Mouse (Mus musculus) spleen, adult 2 months (tissue): ENCODE measurements around the gene Mesp2. TPM values are rescaled to one million over a fixed set of nuclear protein-coding genes. Genes with fewer than 3 reads are reported as not detected.

Experiments
- DNase-seq, 2 experiments: peaks; one replicate each; pipeline versions ENCODE4 v3.0.0 to v3.0.0-alpha.2; 2012 to 2021; ENCODE audit warnings: low spot score in 2 of 2, low read depth in 1 of 2
- H3K27ac ChIP-seq: fragments of 200-500 bp; 2 replicates; pipeline ENCODE4 v1.5.1; 2012; ENCODE audit warnings: low read length, inconsistent platforms; ENCODE audit not compliant: insufficient read depth
- H3K27me3 ChIP-seq: fragments of 200-500 bp; 2 replicates; pipeline ENCODE4 v1.6.1; 2012; ENCODE audit warnings: mild to moderate bottlenecking, moderate library complexity, low read length, inconsistent platforms; ENCODE audit not compliant: control insufficient read depth, insufficient read depth
- H3K36me3 ChIP-seq: fragments of 200-500 bp; 2 replicates; pipeline ENCODE4 v1.6.1; 2012; ENCODE audit warnings: mild to moderate bottlenecking, low read length, inconsistent platforms; ENCODE audit not compliant: control insufficient read depth, insufficient read depth
- H3K4me1 ChIP-seq: fragments of 200-500 bp; 2 replicates; pipeline ENCODE4 v1.6.1; 2011; ENCODE audit warnings: inconsistent platforms; ENCODE audit not compliant: control insufficient read depth, insufficient read depth, insufficient read length
- H3K4me3 ChIP-seq: fragments of 200-500 bp; 2 replicates; pipeline ENCODE4 v1.5.1; 2011; ENCODE audit warnings: mild to moderate bottlenecking, inconsistent platforms; ENCODE audit not compliant: insufficient read depth, insufficient read length; ENCODE audit errors: extremely low read depth
- CTCF ChIP-seq: fragments of 200-500 bp; IDR thresholded peaks from 2 replicates; pipeline ENCODE4 v1.5.1; 2011; ENCODE audit warnings: mild to moderate bottlenecking, inconsistent platforms; ENCODE audit not compliant: insufficient read depth, insufficient read length, insufficient replicate concordance; ENCODE audit errors: extremely low read depth
- POLR2A ChIP-seq: fragments of 200-500 bp; IDR thresholded peaks from 2 replicates; pipeline ENCODE4 v1.6.1; 2011; ENCODE audit warnings: low read depth, low read length, inconsistent platforms
- WGBS: fragments of 180-500 bp; shearing (Covaris S2); methylation state at CpG from one replicate; pipeline ENCODE4 v1.1.7; 2018; 5-methylcytosine and 5-hydroxymethylcytosine counted together
- polyA plus RNA-seq: library from polyadenylated mRNA; depleted of rRNA; stranded (reverse); fragments of >200 nt; gene quantifications from 2 replicates; pipeline ENCODE4 v1.2.3, GENCODE M21; 2012; rRNA removed

Mesp2 gene
- polyA plus RNA-seq, 1 experiment: 0.28 TPM

DNA sequence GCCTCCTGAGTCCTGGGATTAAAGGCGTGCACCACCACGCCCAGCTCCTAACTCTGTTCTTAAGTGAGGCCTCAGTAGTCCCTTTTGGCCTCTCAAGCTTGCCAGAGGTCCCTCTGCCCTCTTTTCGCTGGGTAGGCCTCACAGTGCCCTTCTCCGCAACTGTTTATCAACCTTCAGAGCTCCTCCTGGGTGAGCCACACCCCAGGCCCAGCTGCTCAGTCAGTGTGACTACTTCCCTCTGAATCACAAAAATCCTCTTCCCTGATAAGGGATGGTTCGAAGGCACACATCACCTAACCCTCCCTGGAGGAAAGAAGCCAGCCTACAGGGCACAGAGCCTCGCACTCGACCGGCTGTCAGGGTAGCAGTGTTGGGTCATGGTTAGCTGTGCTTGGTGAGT, 51.3 kb downstream of the Mesp2 start:
- no peak overlapping the region for H3K4me3 ChIP-seq
- H3K36me3 ChIP-seq: no peaks in the 10 kb centered on the region
- WGBS: 84% methylated on average over 8 of the region's 8 CpGs
- H3K4me1 ChIP-seq: no peaks in the 10 kb centered on the region
- TF ChIP-seq CTCF: no peak
- TF ChIP-seq POLR2A: no peak
- DNase-seq: no peak
- H3K27ac ChIP-seq: no peak overlapping the region
- no peaks in the 10 kb centered on the region for H3K27me3 ChIP-seq

Other genes with a start within 250 kb of the Mesp2 start
- 0.07 TPM in 1 of 2 replicates, not detected in the other for gene Rhcg, start 193.1 kb upstream of the Mesp2 start, polyA plus RNA-seq
- 1.2 and 1.5 TPM in 2 replicates for gene Ticrr, start 150.5 kb upstream of the Mesp2 start, polyA plus RNA-seq
- gene Kif7, start 95.0 kb upstream of the Mesp2 start, polyA plus RNA-seq: 0.98 and 1.4 TPM in 2 replicates
- gene Plin1, start 77.8 kb upstream of the Mesp2 start, polyA plus RNA-seq: 3.9 and 5.2 TPM in 2 replicates
- 1.7 and 2.7 TPM in 2 replicates for gene Pex11a, start 67.6 kb upstream of the Mesp2 start, polyA plus RNA-seq
- gene Wdr93, start 67.6 kb upstream of the Mesp2 start, polyA plus RNA-seq: not detected in 2 replicates
- gene Mesp1, start 16.9 kb upstream of the Mesp2 start, polyA plus RNA-seq: 0.07 TPM in 1 of 2 replicates, not detected in the other
- gene Anpep, start 50.3 kb downstream of the Mesp2 start, polyA plus RNA-seq: 25.7 and 28.4 TPM in 2 replicates
- 8.3 and 9.3 TPM in 2 replicates for gene Ap3s2, start 109.9 kb downstream of the Mesp2 start, polyA plus RNA-seq
- 2.5 and 2.9 TPM in 2 replicates for gene Arpin, start 124.6 kb downstream of the Mesp2 start, polyA plus RNA-seq
- gene Zfp710, start 214.1 kb downstream of the Mesp2 start, polyA plus RNA-seq: 45.3 and 57.7 TPM in 2 replicates